Mouse (Mus musculus): ENCODE data around the gene Slc16a11.

Slc16a11 gene

GRCm38 (mm10) chr11:70201691-70202090 is 10.9 kb upstream of the Slc16a11 start:
- DNase-seq (ENCODE audit: low spot score) = no peak

- no peak for DNase-seq (ENCODE audit: low spot score)
Measured at GRCm38 (mm10) chr11:70206801-70207200, 5.8 kb upstream of the Slc16a11 start.

- DNase-seq (ENCODE audit: low spot score) = no peak
Measured at GRCm38 (mm10) chr11:70207283-70207682, 5.3 kb upstream of the Slc16a11 start.

DNA sequence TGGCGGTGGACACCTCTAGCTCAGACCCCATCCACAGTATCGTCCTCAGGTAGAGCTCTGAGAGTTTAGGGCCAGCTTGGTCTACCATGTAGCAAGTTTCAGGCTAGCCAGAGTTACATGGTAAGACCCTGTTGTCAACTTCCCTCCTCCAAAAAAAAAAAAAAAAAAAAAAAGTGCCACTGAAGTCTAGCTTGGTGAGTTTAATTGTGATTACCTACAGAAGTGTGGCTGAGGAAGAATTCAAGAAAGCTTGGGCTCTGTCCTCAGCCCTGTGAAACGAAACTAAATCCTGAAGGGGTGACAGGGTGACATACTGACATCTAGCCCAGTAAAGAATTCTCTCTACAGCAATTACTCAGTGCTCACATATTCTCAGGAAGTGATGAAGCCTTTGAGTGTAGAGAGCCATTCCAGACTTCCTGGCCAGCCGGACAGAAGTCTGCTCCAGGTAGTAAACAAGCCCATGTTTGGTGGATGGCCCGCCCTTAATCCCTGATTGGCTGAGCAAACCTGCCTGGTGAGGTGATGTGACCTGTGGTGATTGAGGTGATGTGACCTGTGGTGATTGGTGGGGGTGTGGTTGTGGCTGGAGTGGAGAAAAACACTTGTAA is 3.7 kb upstream of the Slc16a11 start:
- no peak for DNase-seq (ENCODE audit: low spot score)

DNA sequence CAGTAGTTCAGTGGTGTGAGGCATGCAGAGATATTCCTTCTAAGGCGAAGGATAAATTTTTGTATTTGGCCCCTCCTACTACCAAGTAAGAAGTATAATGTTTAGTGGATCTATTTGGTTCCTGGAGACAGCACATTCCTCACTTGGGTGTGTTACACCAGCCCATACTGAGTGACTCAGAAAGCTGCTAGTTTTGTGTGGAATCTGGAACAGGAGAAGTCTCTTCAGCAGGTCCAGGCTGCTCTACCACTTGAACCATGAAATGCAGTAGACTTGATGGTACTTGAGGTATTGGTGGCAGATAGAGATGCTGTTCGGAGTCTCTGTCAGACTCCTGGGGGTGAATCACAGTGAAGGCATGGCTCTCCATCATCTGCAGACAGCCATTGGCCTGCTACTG is 1.9 kb upstream of the Slc16a11 start:
- DNase-seq (ENCODE audit: low spot score) = no peak

DNA sequence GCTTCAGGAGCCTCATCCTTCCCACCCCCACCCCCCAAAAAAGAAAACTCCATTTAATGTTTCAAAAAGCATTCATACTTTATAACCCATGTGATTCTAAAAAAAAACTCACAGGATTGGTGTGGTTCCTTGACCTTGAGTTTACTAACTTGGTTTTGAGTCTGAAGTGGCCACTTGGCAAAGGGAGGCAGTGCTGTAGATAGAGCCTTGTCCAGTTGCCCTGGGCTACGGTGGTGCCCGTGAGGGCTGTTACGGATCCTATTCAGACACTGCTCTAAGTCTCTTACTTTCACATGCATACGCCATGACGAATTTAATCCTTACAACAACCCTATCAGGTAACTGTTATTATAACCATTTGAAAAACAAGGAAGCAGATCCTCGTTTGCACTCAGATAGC is 580 bp upstream of the Slc16a11 start:
- no peak for DNase-seq (ENCODE audit: low spot score)

DNA sequence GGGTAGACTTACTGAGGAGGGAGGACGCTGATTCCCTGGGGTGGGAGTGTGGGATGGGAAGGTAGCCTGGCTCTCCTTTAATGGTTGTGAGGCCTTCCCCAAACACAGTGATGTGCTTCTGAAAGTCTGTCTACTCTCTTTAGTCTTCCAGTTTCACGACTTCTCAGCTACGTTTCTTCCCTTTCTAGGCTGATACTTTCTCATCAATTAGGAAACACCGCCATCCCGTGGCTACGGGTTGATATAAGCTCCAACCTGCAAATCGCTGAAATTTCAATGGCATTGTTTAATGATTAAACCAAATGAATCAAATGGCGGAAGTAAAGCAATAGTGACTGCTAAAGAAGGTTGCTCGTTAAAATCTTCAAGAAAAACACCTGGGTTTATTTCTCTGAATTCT is 344 bp downstream of the Slc16a11 start:
- peak; percentile 82 for DNase-seq (ENCODE audit: low spot score)

DNA sequence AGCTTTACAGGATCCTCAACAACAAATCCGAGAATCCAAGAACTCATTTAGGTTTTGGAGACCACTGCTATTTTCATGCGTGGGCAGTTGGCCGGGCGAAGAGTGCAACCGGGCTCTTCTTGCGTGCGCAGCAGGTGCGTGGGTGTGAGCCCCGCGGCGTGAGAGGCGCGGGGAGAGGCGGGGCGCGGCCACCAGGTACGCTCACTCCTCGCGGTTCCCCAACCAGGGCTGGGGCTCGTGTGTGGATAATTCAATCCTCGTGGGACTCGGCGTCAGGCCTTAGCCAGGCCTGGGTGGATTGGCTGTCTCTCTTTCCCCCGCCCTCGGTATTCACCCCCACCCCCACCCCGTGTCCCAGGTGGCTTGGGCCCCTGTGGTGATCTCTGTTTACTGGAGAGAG is 1.2 kb downstream of the Slc16a11 start:
- DNase-seq (ENCODE audit: low spot score) = no peak

DNA sequence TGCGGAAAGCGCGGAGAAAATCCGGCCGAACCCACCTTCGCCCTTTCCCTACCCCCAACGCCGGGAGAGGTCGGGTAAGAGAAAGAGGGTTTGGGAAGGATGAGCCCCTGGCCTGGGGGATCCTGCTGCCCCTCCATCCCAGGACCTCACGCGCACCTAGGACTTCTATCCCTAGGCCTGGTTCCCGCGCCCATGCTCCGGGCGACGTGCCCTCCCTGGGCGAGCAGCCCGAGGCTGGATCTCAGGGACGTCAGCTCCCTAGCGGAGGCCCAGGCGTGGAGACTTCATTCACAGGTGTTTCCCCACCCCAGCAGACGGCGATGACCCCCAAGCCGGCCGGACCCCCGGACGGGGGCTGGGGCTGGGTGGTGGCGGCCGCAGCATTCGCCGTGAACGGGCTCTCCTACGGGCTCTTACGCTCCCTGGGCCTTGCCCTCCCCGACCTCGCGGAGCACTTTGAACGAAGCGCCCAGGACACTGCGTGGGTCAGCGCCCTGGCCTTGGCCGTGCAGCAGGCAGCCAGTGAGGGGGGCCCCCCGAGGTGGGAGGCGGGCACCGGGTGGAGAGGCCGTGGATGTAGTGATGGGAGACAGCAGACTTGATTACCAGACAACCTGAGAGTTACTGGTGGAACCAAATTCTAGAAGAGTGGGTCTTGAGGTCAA is 1.8 kb downstream of the Slc16a11 start:
- no peak for DNase-seq (ENCODE audit: low spot score)

DNA sequence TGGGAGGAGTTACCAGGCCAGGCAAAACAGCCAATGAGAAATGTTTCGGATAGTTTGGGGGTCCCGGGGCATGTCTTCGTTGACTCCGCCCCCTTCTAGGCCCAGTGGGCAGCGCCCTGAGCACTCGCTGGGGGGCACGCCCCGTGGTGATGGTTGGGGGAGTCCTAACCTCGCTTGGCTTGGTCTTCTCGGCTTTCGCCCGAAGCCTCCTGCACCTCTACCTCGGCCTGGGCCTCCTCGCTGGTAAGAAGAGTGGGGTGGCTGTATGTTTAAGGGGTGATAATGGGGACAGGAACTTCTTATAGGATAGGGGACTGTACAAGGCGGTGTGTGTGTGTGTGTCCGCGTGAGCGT is 2.3 kb downstream of the Slc16a11 start:
- no peak for DNase-seq (ENCODE audit: low spot score)

DNA sequence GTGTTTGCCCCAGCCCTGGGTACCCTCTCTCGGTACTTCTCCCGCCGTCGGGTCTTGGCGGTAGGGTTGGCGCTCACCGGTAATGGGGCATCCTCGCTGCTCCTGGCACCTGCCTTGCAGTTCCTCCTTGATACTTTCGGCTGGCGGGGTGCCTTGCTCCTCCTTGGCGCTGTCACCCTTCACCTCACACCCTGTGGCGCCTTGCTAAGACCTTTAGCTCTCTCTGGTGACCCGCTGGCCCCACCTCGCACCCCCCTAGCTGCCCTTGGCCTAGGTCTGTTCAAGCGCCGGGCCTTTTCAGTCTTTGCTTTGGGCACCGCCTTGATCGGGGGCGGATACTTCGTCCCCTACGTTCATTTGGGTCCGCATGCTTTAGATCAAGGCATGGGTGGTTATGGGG is 2.7 kb downstream of the Slc16a11 start:
- no peak for DNase-seq (ENCODE audit: low spot score)

- DNase-seq (ENCODE audit: low spot score) = no peak
Measured at GRCm38 (mm10) chr11:70216103-70216502, 3.6 kb downstream of the Slc16a11 start.

DNA sequence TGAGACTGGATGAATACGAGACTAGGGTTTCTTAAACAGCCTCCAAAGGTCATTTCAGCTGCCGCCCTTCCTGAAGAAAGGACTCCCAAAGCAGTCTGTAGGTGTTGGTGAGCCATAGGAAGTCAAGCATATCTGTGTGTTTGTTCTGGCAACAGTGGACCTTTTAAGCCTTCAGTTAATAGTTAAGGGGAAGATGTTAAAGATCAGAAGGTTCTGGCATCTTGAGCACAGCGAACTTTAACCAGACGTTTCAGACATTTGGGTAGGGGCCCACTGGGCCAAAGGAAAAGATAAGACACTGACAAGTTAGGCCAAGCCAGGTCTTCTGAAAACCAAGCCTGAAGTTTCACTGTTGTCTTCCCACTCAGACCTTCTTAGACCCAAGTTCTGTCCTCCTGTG is 5.5 kb downstream of the Slc16a11 start:
- DNase-seq (ENCODE audit: low spot score) = no peak

DNA sequence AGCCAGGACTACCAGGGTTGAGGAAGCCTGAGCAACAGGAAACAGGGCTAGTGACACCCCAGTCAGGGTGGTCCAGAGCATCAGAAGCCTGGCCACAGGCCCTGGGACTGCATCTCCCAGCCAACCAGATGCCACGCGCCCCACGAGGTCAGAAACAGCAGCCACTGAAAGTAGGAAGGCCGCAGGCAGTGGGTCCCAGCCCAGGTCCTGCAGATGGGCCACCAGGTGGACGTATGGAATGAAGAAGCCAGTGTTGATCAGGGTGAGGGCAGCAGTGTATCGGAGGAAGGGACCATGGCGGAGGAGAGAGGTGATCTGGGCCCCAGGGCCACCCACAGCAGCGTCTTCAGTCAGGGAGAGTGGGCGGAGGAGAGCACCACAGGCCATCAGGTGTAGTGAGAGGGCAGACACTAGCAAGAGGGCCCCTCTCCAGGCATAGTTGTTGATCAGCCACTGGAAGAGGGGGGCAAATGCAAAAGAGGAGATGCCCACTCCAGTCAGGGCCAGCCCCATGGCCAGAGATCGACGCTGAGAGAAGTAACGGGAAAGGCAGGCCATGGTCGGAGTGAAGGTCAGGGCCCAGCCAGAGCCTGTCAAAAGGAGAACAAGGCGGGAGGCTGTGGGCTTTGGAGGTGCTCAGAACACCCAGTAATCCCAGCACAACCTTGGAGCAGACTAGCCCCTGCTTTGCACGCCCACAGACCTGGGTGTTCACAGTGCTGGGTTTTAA is 6.4 kb downstream of the Slc16a11 start:
- DNase-seq (ENCODE audit: low spot score) = no peak

- no peak for DNase-seq (ENCODE audit: low spot score)
Measured at GRCm38 (mm10) chr11:70219873-70220272, 7.3 kb downstream of the Slc16a11 start.

GRCm38 (mm10) chr11:70220323-70220722 is 7.8 kb downstream of the Slc16a11 start:
- DNase-seq (ENCODE audit: low spot score) = no peak

GRCm38 (mm10) chr11:70220731-70221602 is 8.4 kb downstream of the Slc16a11 start, which contains the start of gene Slc16a13:
Gene Slc16a13 (minus strand): TSS chr11:70221064.
- DNase-seq (ENCODE audit: low spot score) = peak; percentile 91

DNA sequence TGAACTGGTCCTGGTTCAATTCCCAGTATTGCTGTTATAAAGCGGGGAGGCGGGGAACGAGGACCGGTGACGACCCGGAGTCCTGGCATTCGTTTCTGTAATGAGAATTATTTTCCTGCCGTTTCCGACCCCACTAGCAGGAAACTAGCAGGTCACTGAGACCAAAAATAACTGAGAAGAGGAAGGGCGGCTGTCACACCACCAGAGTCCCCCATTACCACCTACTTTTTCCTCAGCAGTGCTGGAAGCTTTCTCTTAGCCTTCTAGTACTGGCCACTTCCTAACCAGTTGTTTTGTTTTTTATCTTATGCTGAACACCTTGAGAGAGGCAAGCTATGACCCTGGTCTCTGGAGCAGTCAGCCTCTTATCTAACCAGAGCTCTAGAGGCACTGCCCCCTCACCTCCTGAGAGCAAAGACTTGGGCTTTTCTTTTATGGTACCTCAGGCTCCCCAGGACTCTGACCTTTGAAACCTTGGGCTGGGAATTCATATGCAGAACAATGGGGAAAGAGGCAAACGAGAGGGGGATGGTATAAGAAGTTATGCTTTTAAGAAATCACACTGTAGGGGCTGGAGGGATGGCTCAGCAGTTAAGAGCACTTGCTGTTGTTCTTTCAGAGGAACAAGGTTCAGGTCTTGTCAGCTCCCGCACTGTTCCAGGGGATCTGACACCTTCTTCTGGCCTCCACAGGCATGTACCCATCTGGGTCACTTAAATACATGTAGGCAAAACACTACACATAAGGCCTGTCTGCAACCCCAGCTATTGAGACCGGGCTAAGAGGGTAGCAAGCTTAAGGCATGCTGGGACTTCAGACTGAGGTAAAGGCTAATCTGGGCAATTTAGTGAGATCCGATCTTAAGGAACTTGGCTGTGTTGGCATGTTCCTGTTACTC is 9.3 kb downstream of the Slc16a11 start:
- DNase-seq (ENCODE audit: low spot score) = no peak

DNA sequence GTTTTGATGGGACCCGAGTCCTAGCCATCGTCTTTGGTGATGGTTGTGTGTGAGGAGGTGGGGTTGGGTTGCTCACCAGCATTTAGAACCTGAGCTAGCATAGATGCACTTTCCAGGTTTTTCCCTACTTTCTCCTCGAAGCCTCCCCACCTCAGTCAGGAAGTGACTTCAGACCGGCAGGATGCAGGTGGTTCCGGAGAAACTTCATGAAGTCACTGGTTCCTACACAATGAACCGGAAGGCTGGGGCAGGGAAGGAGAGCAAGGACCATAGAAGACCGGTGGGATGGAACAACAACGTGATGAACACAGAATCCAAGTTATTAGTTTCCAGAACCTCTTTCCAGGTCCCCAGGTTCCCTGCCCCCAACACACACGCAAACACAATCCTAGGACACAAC is 11.2 kb downstream of the Slc16a11 start:
- DNase-seq (ENCODE audit: low spot score) = no peak

DNA sequence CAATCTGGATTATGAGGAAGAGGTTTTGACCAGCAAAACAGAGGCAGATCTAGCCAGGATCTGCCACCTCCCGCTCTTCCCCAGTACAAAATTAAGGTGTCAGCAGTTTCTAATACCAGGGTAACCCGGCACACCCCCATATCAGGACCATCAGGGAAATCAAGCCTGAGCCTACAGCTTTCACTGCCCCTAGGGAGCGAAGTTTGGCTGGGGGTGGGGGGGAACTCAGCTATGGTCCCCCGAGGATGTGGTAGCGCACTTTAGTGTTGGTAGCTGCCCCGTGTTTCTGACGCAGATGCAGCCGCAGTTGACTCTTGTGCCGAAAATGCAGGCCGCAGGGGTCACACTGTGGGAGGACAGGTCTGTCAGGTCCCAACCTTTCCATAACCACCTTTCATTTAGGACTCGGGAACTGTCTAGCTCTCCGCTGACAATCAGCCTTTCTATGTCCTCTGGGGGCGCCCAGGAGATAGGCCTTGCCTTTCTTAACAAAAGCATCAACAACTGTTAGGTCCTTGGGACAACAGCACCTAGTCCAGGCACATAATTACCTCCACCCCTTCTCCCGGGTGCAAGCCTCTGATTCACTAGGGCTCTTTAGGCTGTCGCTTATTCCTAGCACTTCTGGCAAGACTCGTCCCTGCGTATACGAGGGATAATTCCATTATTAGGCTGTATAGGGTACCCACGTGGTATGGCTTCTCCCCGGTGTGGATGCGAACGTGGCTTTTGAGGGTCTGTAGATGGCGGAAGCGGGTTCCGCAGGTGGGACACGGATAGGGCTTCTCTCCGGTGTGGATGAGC is 13.4 kb downstream of the Slc16a11 start:
- DNase-seq (ENCODE audit: low spot score) = no peak

DNA sequence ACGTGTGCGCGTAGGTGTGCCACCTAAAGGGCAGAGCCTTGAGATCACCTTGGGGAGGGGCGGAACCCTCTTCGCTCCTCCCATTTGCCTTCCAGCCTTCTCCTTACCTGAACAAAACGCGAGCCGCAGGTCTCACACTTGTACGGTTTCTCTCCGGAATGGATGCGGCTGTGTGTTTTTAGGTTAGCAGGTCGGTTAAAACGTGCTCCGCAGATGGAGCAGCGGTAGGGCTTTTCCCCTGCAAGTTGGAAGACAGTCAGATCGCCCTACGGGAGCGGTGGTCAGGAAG is 14.0 kb downstream of the Slc16a11 start:
- no peak for DNase-seq (ENCODE audit: low spot score)
